Mouse (Mus musculus) olfactory bulb, adult 2 months (tissue): Measurements from ENCODE around the gene Tmem117. TPM values are rescaled to one million over a fixed set of nuclear protein-coding genes. Genes with fewer than 3 reads are reported as not detected.

Experiments used
- H3K27ac ChIP-seq: fragments of 200-500 bp; 2 replicates; pipeline ENCODE4 v1.5.1; 2012; ENCODE audit warnings: low read depth, low read length; ENCODE audit not compliant: insufficient read depth
- H3K4me1 ChIP-seq: fragments of 200-500 bp; 2 replicates; pipeline ENCODE4 v1.6.1; 2012; ENCODE audit warnings: low read length; ENCODE audit not compliant: control insufficient read depth, insufficient read depth
- H3K4me3 ChIP-seq: fragments of 200-500 bp; 2 replicates; pipeline ENCODE4 v1.5.1; 2012; ENCODE audit warnings: mild to moderate bottlenecking, low read depth, low read length, moderate library complexity; ENCODE audit not compliant: insufficient read depth
- CTCF ChIP-seq: fragments of 200-500 bp; IDR thresholded peaks from 2 replicates; pipeline ENCODE4 v1.5.1; 2012; ENCODE audit warnings: low read depth, mild to moderate bottlenecking, low read length, moderate library complexity; ENCODE audit not compliant: insufficient read depth
- POLR2A ChIP-seq: fragments of 200-500 bp; IDR thresholded peaks from 2 replicates; pipeline ENCODE4 v1.6.1; 2012; ENCODE audit warnings: mild to moderate bottlenecking, low read depth, low read length, moderate library complexity; ENCODE audit not compliant: insufficient read depth
- WGBS: fragments of 180-500 bp; shearing (Covaris S2); methylation state at CpG from one replicate; pipeline ENCODE4 v1.1.7; 2018; 5-methylcytosine and 5-hydroxymethylcytosine counted together
- polyA plus RNA-seq: library from polyadenylated mRNA; stranded (reverse); fragments of >200 nt; gene quantifications from 2 replicates; pipeline ENCODE4 v1.2.4, GENCODE M21; 2012; ENCODE audit warnings: low replicate concordance; ENCODE audit not compliant: missing spikeins, insufficient read depth, insufficient read length

The Tmem117 gene
- polyA plus RNA-seq, 1 experiment: not detected

- no peak for TF ChIP-seq POLR2A
- no peak for TF ChIP-seq CTCF
- Histone ChIP-seq H3K4me3 (no peak overlapping the region), H3K27ac (no peak overlapping the region), H3K4me1 (peaks cover 2% of the 10 kb centered on the region; the same call in 1 of the 2 replicates)
- WGBS: 36% methylated on average over 19 of the region's 19 CpGs
Measured at GRCm38 (mm10) chr15:94771691-94772090, 142.7 kb downstream of the Tmem117 start.

- no peak overlapping the region for H3K27ac ChIP-seq
- peaks cover 2% of the 10 kb centered on the region; the same call in 1 of the 2 replicates for H3K4me1 ChIP-seq
- TF ChIP-seq POLR2A: no peak
- no peak for TF ChIP-seq CTCF
- 62% methylated on average over 17 of the region's 17 CpGs for WGBS
- no peak overlapping the region for H3K4me3 ChIP-seq
Measured at GRCm38 (mm10) chr15:94776119-94777069, 147.4 kb downstream of the Tmem117 start.

- no peak for TF ChIP-seq POLR2A
- no peak for TF ChIP-seq CTCF
- Histone ChIP-seq H3K27ac (no peak overlapping the region), H3K4me3 (no peak overlapping the region), H3K4me1 (no peaks in the 10 kb centered on the region)
- 77% methylated on average over 1 of the region's 1 CpGs for WGBS
Measured at GRCm38 (mm10) chr15:94781556-94781955, 152.5 kb downstream of the Tmem117 start.

- H3K4me1 ChIP-seq: no peaks in the 10 kb centered on the region
- H3K4me3 ChIP-seq: no peak overlapping the region
- no peak for TF ChIP-seq POLR2A
- WGBS: 91% methylated on average over 8 of the region's 8 CpGs
- H3K27ac ChIP-seq: no peak overlapping the region
Measured at GRCm38 (mm10) chr15:94793455-94793854, 164.4 kb downstream of the Tmem117 start.

GRCm38 (mm10) chr15:94795484-94795883 is 166.5 kb downstream of the Tmem117 start:
- Histone ChIP-seq H3K4me1 (no peaks in the 10 kb centered on the region), H3K27ac (no peak overlapping the region), H3K4me3 (no peak overlapping the region)
- WGBS: 61% methylated on average over 4 of the region's 4 CpGs
- TF ChIP-seq CTCF: no peak

GRCm38 (mm10) chr15:94798236-94798635 is 169.2 kb downstream of the Tmem117 start:
- 66% methylated on average over 3 of the region's 3 CpGs for WGBS
- TF ChIP-seq POLR2A: no peak
- no peak for TF ChIP-seq CTCF
- Histone ChIP-seq H3K4me1 (peaks cover 4% of the 10 kb centered on the region), H3K27ac (no peak overlapping the region), H3K4me3 (no peak overlapping the region)

- Histone ChIP-seq H3K4me1 (peaks cover 4% of the 10 kb centered on the region), H3K27ac (no peak overlapping the region), H3K4me3 (no peak overlapping the region)
- 84% methylated on average over 8 of the region's 8 CpGs for WGBS
- no peak for TF ChIP-seq POLR2A
- no peak for TF ChIP-seq CTCF
Measured at GRCm38 (mm10) chr15:94801462-94801861, 172.4 kb downstream of the Tmem117 start.

GRCm38 (mm10) chr15:94802820-94803219 is 173.8 kb downstream of the Tmem117 start:
- Histone ChIP-seq H3K4me1 (peaks cover 4% of the 10 kb centered on the region), H3K27ac (no peak overlapping the region), H3K4me3 (no peak overlapping the region)
- 91% methylated on average over 17 of the region's 17 CpGs for WGBS
- TF ChIP-seq CTCF: no peak
- TF ChIP-seq POLR2A: no peak

- WGBS: 75% methylated on average over 17 of the region's 17 CpGs
- Histone ChIP-seq H3K4me1 (peaks cover 4% of the 10 kb centered on the region), H3K4me3 (no peak overlapping the region), H3K27ac (no peak overlapping the region)
- no peak for TF ChIP-seq CTCF
- no peak for TF ChIP-seq POLR2A
Measured at GRCm38 (mm10) chr15:94803624-94804342, 174.8 kb downstream of the Tmem117 start.
